Mouse (Mus musculus): ENCODE measurements around the gene Ino80e. TPM values are rescaled to one million over a fixed set of nuclear protein-coding genes. Genes with fewer than 3 reads are reported as not detected.

Ino80e gene
- polyA plus RNA-seq, 1 experiment from 2014 or later, result 79.1 TPM

DNA sequence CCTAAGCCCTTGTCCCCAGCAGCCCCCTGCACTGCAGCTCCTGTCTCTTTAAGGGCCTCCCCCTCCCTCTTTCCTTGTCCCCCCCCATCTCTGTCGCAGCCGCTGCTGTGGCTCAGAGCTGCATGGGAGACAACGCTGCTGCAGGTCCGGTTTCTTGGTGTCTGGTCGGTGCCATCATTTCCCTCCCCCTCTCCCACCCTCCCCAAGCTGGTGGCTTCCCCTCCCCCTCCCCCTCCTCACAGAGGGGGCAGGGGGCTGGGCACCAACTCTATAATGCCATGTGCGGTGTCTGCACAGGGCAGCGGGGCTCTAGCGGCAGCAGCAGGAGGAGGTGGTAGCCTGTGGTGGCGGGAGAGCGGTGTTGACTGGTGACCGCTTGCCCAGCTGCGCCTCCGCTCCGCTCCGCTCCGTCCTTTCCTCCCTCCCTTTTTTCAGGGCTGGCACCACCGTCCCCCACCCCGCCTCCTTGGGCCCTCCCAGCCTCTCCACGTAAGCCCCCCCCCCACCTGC, 38.9 kb downstream of the Ino80e start:
- no peaks in the 10 kb centered on the region for H3K27me3 ChIP-seq
- ATAC-seq (ENCODE audit: low read depth), result peak; percentile 84
- 0 out of 2 replicates have a peak, but pooled peaks cover 4% of the 10 kb centered on the region for H3K9me3 ChIP-seq
- H3K4me3 ChIP-seq, result peak overlapping the region; percentile 67
- H3K4me1 ChIP-seq (replicated peaks), result peaks cover 54% of the 10 kb centered on the region
- H3K27ac ChIP-seq (replicated peaks), result peak overlapping the region; percentile 90
- WGBS, result 2% methylated on average over 19 of the region's 19 CpGs
- peaks cover 15% of the 10 kb centered on the region; the same call in 1 of the 2 replicates for H3K36me3 ChIP-seq
- H3K4me2 ChIP-seq, result peak overlapping the region; percentile 71
- peak overlapping the region; percentile 95 for H3K9ac ChIP-seq

DNA sequence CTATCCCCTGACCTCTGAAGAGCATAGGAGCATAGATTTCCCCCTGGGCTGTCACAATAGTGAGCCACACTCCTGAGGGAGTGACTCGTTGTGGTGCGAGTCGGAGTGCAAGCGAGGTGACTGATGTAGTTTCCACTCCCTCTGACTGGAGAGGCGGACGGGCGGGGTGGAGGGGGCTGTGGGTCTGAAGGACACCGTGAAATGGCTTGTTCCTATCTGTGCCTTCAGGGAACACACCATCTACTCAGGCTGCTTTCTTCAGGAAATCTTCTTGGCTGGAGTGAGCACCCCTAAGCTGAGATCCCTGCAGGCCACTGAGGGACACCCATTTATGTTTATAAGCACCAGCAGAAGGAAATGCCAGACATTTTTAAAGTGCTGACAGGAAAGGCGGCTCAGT, 39.4 kb downstream of the Ino80e start:
- WGBS, result 11% methylated on average over 9 of the region's 9 CpGs
- Histone ChIP-seq H3K4me2 (peak overlapping the region; percentile 71), H3K4me1 (replicated peaks) (peaks cover 53% of the 10 kb centered on the region), H3K9ac (peak overlapping the region; percentile 95), H3K36me3 (peaks cover 13% of the 10 kb centered on the region; the same call in 1 of the 2 replicates), H3K9me3 (0 out of 2 replicates have a peak, but pooled peaks cover 4% of the 10 kb centered on the region), H3K4me3 (peak overlapping the region; percentile 67), H3K27ac (replicated peaks) (peak overlapping the region; percentile 90), H3K27me3 (no peaks in the 10 kb centered on the region)
- ATAC-seq (ENCODE audit: low read depth), result peak; percentile 38

DNA sequence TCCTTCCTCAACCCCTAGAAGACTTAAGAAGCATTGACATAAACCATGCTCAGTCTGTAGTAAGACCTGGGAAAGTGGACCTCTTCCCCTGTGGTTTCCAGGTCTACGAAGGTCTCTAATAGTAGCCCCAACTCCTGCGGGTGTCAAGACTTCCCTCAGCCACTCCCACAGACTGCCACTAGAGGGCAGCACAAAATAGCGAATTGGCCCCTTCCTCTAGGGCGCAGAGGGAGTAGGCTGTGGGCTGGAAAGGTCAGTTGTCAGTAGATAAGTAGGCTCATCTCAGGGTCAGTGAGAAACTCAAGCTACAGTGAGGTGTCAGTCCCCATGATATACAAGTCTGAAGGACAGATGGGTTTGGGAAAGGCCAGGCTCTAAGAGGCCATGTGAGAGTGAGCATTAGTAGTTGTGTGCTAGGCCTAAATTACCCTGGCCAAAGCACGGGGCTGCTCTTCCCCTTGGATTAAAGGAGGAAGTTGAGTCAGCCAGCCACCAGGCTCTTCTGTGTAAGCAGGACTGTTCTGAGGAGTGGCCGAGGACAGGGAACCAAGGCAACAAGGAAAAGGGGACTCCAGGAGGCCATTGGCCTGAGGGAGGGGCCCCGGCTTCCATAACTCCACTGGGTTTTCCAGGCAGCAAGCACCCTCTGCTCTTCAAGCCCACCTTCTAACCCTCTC, 40.2 kb downstream of the Ino80e start:
- Histone ChIP-seq H3K4me1 (replicated peaks) (peaks cover 49% of the 10 kb centered on the region), H3K9me3 (0 out of 2 replicates have a peak, but pooled peaks cover 4% of the 10 kb centered on the region), H3K4me2 (peak overlapping the region; percentile 71), H3K27me3 (no peaks in the 10 kb centered on the region), H3K36me3 (peaks cover 9% of the 10 kb centered on the region; the same call in 1 of the 2 replicates), H3K4me3 (peak overlapping the region; percentile 67), H3K27ac (replicated peaks) (peak overlapping the region; percentile 90), H3K9ac (peak overlapping the region; percentile 95)
- ATAC-seq (ENCODE audit: low read depth), result no peak
- 25% methylated on average over 7 of the region's 7 CpGs for WGBS

DNA sequence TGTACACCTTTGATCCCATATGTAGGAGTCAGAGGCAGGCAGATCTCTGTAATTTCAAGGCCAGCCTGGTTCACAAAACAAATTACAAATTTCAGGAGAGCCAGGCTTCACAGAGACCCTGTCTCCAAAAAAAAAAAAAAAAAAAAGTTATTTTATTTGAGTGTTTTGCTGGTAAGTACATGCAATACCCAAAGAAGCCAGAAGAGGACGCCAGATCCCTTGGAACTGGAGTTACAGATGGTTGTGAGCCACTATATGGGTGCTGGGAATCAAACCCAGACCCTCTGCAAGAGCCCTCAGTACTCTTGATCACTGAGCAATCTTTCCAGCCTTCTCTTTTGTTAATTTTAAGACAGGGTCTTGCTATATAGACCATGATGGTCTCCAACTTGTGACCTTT, 43.4 kb downstream of the Ino80e start:
- Histone ChIP-seq H3K4me1 (replicated peaks) (peaks cover 17% of the 10 kb centered on the region), H3K4me3 (no peak overlapping the region), H3K9me3 (0 out of 2 replicates have a peak, but pooled peaks cover 4% of the 10 kb centered on the region), H3K4me2 (no peak overlapping the region), H3K9ac (no peak overlapping the region), H3K36me3 (no peaks in the 10 kb centered on the region), H3K27me3 (no peaks in the 10 kb centered on the region), H3K27ac (replicated peaks) (no peak overlapping the region)
- WGBS, result 50% methylated on average over 1 of the region's 1 CpGs
- ATAC-seq (ENCODE audit: low read depth), result no peak

DNA sequence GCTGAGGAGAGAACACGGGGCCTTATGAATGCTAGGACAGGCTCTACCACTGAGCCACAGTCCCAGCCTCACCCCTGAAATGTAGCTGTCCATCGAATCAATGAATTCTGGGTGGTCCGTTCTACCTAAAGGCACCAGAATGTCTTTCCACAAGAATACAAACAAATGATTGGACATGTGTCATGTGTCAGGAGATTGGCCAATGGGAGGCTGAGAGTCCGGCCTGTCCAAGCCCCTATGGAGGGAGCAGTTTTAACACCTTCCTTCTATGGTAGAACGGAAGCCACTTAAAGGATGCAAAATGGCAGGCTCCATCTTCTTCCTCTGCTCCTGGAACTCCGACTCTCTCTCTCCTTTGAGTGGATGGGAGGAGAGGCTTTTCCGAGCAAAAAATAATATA, 44.6 kb downstream of the Ino80e start:
- no peaks in the 10 kb centered on the region for H3K36me3 ChIP-seq
- H3K4me2 ChIP-seq, result no peak overlapping the region
- H3K27ac ChIP-seq (replicated peaks), result no peak overlapping the region
- H3K4me3 ChIP-seq, result no peak overlapping the region
- H3K9ac ChIP-seq, result no peak overlapping the region
- no peak for ATAC-seq (ENCODE audit: low read depth)
- H3K9me3 ChIP-seq, result 0 out of 2 replicates have a peak, but pooled peaks cover 4% of the 10 kb centered on the region
- no peaks in the 10 kb centered on the region for H3K27me3 ChIP-seq
- WGBS, result 90% methylated on average over 7 of the region's 7 CpGs
- H3K4me1 ChIP-seq (replicated peaks), result peaks cover 12% of the 10 kb centered on the region

DNA sequence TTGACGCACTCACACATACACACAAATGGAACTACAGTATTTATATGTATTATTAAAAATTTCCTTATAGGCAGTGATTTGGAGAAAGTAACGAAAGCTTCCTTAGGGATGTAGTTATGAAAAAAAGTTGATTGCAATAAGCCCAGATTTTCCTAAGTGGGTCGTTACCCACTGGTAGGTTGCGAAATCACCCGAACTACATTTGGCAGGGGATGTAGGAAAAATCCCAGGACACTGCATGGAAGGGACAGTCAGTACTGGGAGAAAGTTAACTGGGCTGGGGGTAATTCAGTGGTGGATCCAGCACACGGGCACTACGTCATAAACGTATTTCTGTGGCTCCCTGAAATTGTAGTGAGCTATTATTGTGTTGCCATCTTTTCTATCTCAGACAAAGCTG, 45.7 kb downstream of the Ino80e start:
- no peak overlapping the region for H3K27ac ChIP-seq (replicated peaks)
- ATAC-seq (ENCODE audit: low read depth), result no peak
- no peak overlapping the region for H3K4me2 ChIP-seq

DNA sequence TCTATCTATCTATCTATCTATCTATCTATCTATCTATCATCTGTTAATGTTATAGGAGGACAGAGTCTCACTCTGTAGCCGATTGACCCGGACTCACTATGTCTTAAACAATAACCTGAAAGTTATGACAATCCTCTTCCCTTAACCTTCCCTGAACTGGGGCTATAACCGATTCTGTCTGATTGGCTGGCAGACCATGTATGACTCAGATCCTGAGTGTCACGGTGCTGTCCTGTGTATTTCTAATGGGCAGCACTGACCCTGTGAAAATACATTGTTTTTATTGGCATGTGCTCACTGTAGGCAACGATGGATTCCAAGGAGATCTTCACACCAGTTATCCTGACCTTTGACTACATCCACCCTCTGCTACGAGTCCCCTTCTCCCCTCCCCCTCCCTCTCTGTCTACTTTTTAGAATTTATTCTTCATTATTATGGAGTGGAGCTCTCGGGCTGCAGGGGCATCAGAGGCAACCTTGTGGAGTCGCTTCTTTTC, 46.4 kb downstream of the Ino80e start:
- no peaks in the 10 kb centered on the region for H3K27me3 ChIP-seq
- H3K27ac ChIP-seq (replicated peaks), result no peak overlapping the region
- H3K9me3 ChIP-seq, result 0 out of 2 replicates have a peak, but pooled peaks cover 4% of the 10 kb centered on the region
- H3K4me1 ChIP-seq (replicated peaks), result no peaks in the 10 kb centered on the region
- 53% methylated on average over 8 of the region's 8 CpGs for WGBS
- no peak overlapping the region for H3K9ac ChIP-seq
- no peaks in the 10 kb centered on the region for H3K36me3 ChIP-seq
- ATAC-seq (ENCODE audit: low read depth), result no peak
- no peak overlapping the region for H3K4me2 ChIP-seq
- no peak overlapping the region for H3K4me3 ChIP-seq

More for the DNA sequence above, 45.7 kb downstream of the Ino80e start:
- WGBS, result 89% methylated on average over 8 of the region's 8 CpGs
- Histone ChIP-seq H3K4me1 (replicated peaks) (0 out of 2 replicates have a peak, but pooled peaks cover under 1% of the 10 kb centered on the region), H3K9me3 (0 out of 2 replicates have a peak, but pooled peaks cover 4% of the 10 kb centered on the region), H3K27me3 (no peaks in the 10 kb centered on the region), H3K4me3 (no peak overlapping the region), H3K9ac (no peak overlapping the region), H3K36me3 (no peaks in the 10 kb centered on the region)

DNA sequence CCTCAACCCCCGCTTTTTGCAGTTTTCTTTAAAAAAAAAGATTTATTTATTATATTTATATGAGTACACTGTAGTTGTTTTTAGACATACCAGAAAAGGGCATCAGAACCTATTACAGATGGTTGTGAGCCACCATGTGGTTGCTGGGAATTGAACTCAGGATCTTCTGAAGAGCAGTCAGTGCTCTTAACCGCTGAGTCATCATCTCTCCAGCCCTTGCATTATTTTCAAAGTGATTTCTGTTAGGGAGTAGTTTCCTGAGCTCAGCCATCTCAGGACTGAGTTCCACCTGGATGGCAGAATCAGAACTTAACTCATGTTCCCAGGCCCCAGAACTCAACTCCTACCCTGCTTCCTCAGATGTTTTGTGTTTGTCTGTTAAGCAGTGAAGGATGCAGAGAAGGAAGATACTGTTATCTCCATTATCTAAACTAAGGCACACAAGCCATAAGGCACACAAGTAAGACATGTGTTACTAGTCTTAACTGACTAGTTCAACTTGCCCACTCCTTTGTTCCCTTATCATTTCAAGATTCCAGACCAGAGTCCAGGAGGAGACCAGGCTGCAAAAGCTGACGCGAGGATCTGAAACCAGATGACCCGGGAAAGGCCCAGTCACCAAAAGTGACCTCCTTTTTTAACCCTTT, 52.3 kb downstream of the Ino80e start:
- H3K9ac ChIP-seq, result peak overlapping the region; percentile 84; the same call in 1 of the 2 replicates
- peak overlapping the region; percentile 86 for H3K4me2 ChIP-seq

DNA sequence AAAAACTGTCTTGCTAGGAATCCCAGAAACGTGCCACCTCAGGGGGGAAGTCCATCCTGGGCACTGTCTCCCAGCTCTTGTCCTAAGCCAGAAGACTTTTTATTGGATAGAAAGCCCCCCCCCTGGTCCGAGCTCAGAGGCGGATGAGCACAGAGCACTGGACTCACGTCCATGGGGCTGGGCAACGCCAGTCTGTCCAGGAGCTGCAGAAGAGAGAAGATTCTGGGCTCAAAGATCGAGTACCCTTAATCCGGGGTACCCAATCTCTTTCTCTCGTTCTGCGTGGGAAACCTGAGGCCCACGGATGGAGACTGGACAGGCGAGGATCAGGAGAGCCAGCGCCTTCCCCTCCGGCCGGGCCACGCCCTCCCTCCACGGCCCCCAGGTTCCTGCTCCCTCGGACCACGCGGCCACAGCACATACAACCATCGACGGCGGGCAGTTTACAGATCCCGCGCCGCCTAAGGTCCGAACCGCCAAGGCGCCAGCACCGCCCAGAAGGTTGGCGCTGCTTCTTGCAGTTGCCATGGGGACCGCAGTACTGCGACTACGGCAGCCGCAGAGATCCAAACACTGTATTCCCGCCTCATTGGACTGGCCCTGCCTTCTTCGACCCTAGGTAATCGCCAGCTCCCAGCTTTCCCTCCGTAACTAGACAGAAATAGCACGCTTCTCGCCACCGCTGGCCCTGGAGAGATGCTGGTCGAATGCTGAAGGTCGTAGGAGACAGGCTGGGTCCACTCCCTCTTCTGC, 53.3 kb downstream of the Ino80e start:
- no peaks in the 10 kb centered on the region for H3K9me3 ChIP-seq
- H3K4me3 ChIP-seq, result peak overlapping the region; percentile 71
- peaks cover 23% of the 10 kb centered on the region for H3K4me1 ChIP-seq (replicated peaks)
- 0 out of 2 replicates have a peak, but pooled peaks cover 3% of the 10 kb centered on the region for H3K36me3 ChIP-seq
- under 1% methylated on average over 43 of the region's 43 CpGs for WGBS
- peak; percentile 92 for ATAC-seq (ENCODE audit: low read depth)
- H3K9ac ChIP-seq, result peak overlapping the region; percentile 84
- peak overlapping the region; percentile 86 for H3K4me2 ChIP-seq
- no peaks in the 10 kb centered on the region for H3K27me3 ChIP-seq
- peak overlapping the region; percentile 76 for H3K27ac ChIP-seq (replicated peaks)

More for the DNA sequence above, 52.3 kb downstream of the Ino80e start:
- Histone ChIP-seq H3K27me3 (no peaks in the 10 kb centered on the region), H3K4me1 (replicated peaks) (peaks cover 23% of the 10 kb centered on the region), H3K4me3 (0 out of 2 replicates have a peak overlapping the region, but pooled peaks have one; percentile 71), H3K27ac (replicated peaks) (peak overlapping the region; percentile 76; the same call in 1 of the 2 replicates), H3K36me3 (no peaks in the 10 kb centered on the region), H3K9me3 (no peaks in the 10 kb centered on the region)
- 76% methylated on average over 5 of the region's 5 CpGs for WGBS
- ATAC-seq (ENCODE audit: low read depth), result no peak

DNA sequence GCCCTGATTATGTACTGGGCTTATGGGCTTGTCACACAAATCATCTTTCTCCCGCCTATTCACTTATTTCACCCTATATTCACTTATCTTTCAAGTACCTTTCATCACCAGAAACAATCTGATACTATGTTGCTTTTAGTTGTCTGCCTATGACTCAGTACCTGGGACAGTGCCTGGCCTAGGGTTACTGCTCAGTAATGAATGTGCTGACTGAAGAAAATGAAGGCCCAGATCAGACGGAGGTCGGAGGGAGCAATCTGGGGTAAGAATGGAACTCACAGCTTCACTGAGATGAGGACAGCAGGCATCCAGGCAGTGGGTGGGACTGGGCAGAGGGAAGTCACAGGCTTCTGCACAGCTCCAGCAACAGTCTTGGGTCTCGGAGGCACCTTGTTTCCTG, 54.8 kb downstream of the Ino80e start:
- Histone ChIP-seq H3K27me3 (no peaks in the 10 kb centered on the region), H3K9ac (peak overlapping the region; percentile 84), H3K9me3 (no peaks in the 10 kb centered on the region), H3K4me2 (peak overlapping the region; percentile 86), H3K36me3 (0 out of 2 replicates have a peak, but pooled peaks cover 10% of the 10 kb centered on the region), H3K4me3 (no peak overlapping the region), H3K27ac (replicated peaks) (0 out of 2 replicates have a peak overlapping the region, but pooled peaks have one; percentile 13), H3K4me1 (replicated peaks) (peaks cover 23% of the 10 kb centered on the region)
- WGBS, result 78% methylated on average over 4 of the region's 4 CpGs
- ATAC-seq (ENCODE audit: low read depth), result no peak

DNA sequence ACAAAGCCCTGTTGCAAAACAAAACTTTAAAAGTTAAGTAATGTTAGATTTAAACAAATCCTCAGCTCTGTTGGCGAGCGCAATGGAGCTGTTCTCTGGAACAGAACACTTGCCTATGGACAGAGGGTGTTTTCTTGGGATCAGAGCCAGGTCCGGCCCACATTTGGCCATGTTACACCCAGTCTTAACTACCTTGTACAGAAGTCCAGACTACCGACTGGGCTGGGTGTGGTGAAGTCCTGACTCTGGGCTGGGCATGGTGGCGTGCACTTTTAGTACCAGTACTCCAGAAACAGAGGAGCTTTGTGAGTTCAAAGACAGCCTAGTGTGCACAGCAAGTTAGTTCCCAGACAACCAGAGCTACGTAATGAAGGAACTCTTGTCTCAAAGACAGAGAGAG, 55.2 kb downstream of the Ino80e start:
- 83% methylated on average over 6 of the region's 6 CpGs for WGBS
- Histone ChIP-seq H3K9me3 (no peaks in the 10 kb centered on the region), H3K36me3 (0 out of 2 replicates have a peak, but pooled peaks cover 10% of the 10 kb centered on the region), H3K27ac (replicated peaks) (no peak overlapping the region), H3K4me2 (no peak overlapping the region), H3K27me3 (no peaks in the 10 kb centered on the region), H3K4me1 (replicated peaks) (peaks cover 23% of the 10 kb centered on the region), H3K4me3 (no peak overlapping the region), H3K9ac (0 out of 2 replicates have a peak overlapping the region, but pooled peaks have one; percentile 84)
- no peak for ATAC-seq (ENCODE audit: low read depth)

Measured in neural tube, embryonic 13.5 days (tissue).